Mouse (Mus musculus) embryonic facial prominence, embryonic 12.5 days (tissue): ENCODE measurements at regions not wholly inside any gene's neighbourhood (a gene's known extent, or its start where the extent isn't known, plus 50 kb on each side); places are given as distances from the start of the nearest gene placed in this dataset.
A peak's percentile ranks its signal among the peaks of the same experiment; 100 is the strongest.
"Not testable (repeated sequence)": the region's sequence is repeated elsewhere in the genome, so short reads cannot be mapped to it uniquely, and the experiment has no call there.

Experiments
- ATAC-seq: fragments of 200-750 bp; cut with Nextera tagmentation; 2 replicates; pipeline ENCODE4 v1.8.0; 2017; ENCODE audit not compliant: insufficient number of reproducible peaks, insufficient read depth, low FRiP score, low TSS enrichment
- H3K27ac ChIP-seq: fragments of 300-500 bp; sonication (generic); 2 replicates; pipeline ENCODE4 v1.5.1; 2016; ENCODE audit warnings: mild to moderate bottlenecking
- H3K27me3 ChIP-seq: fragments of 300-500 bp; sonication (generic); 2 replicates; pipeline ENCODE4 v1.6.1; 2016; ENCODE audit warnings: mild to moderate bottlenecking, moderate library complexity
- H3K36me3 ChIP-seq: fragments of 300-500 bp; sonication (generic); 2 replicates; pipeline ENCODE4 v1.6.1; 2016; ENCODE audit warnings: mild to moderate bottlenecking
- H3K4me1 ChIP-seq: fragments of 300-500 bp; sonication (generic); 2 replicates; pipeline ENCODE4 v1.6.1; 2016
- H3K4me2 ChIP-seq: fragments of 300-500 bp; sonication (generic); replicated peaks from 2 replicates; pipeline ENCODE4 v1.6.1; 2016; ENCODE audit warnings: mild to moderate bottlenecking, moderate library complexity
- H3K4me3 ChIP-seq: fragments of 300-500 bp; sonication (generic); 2 replicates; pipeline ENCODE4 v1.5.1; 2016; ENCODE audit warnings: mild to moderate bottlenecking
- H3K9ac ChIP-seq: fragments of 300-500 bp; sonication (generic); 2 replicates; pipeline ENCODE4 v1.6.1; 2016; ENCODE audit warnings: mild to moderate bottlenecking, moderate library complexity
- H3K9me3 ChIP-seq: fragments of 300-500 bp; sonication (generic); 2 replicates; pipeline ENCODE4 v1.6.1; 2016; ENCODE audit warnings: mild to moderate bottlenecking, moderate library complexity
- WGBS: fragments of 180-500 bp; shearing (Covaris S2); methylation state at CpG from one replicate; pipeline ENCODE4 v1.1.7; 2016; 5-methylcytosine and 5-hydroxymethylcytosine counted together

GRCm38 (mm10) chrX:77410812-77411211, 100.0 kb upstream of the Tbl1x start:
- Histone ChIP-seq H3K4me1 (no peaks in the 10 kb centered on the region), H3K4me3 (no peak overlapping the region), H3K9me3 (no peaks in the 10 kb centered on the region), H3K27ac (no peak overlapping the region), H3K4me2 (no peak overlapping the region), H3K9ac (no peak overlapping the region), H3K27me3 (no peaks in the 10 kb centered on the region), H3K36me3 (no peaks in the 10 kb centered on the region)
- no peak for ATAC-seq

- Histone ChIP-seq H3K4me2 (no peak overlapping the region), H3K36me3 (no peaks in the 10 kb centered on the region), H3K4me1 (no peaks in the 10 kb centered on the region), H3K4me3 (no peak overlapping the region), H3K27me3 (no peaks in the 10 kb centered on the region), H3K9me3 (no peaks in the 10 kb centered on the region), H3K9ac (no peak overlapping the region), H3K27ac (no peak overlapping the region)
- ATAC-seq = no peak
Measured at GRCm38 (mm10) chrX:77414156-77414555, 96.7 kb upstream of the Tbl1x start.

DNA sequence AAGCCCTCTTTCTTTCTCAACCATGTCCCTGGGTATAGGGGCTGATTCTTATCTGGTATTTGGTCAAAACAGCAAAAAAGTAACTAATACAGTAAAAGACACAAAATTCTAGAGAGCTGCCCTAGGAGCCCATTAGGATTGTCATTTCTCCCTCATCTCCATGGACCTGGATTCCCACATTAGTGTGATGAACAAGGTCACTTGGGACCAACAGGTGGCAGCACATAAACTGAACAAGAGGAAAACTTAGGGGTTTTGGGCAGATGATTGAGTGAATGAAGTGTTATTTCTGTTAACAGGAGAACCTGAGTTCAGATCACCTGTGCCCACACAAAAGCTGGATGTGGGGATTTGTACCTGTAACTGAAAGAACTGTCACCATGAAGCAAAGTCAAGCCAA, 93.0 kb upstream of the Tbl1x start:
- no peak overlapping the region for H3K4me3 ChIP-seq
- no peaks in the 10 kb centered on the region for H3K4me1 ChIP-seq
- H3K27me3 ChIP-seq = no peaks in the 10 kb centered on the region
- ATAC-seq = no peak
- no peak overlapping the region for H3K9ac ChIP-seq
- no peaks in the 10 kb centered on the region for H3K9me3 ChIP-seq
- H3K36me3 ChIP-seq = no peaks in the 10 kb centered on the region
- no peak overlapping the region for H3K4me2 ChIP-seq
- no peak overlapping the region for H3K27ac ChIP-seq

DNA sequence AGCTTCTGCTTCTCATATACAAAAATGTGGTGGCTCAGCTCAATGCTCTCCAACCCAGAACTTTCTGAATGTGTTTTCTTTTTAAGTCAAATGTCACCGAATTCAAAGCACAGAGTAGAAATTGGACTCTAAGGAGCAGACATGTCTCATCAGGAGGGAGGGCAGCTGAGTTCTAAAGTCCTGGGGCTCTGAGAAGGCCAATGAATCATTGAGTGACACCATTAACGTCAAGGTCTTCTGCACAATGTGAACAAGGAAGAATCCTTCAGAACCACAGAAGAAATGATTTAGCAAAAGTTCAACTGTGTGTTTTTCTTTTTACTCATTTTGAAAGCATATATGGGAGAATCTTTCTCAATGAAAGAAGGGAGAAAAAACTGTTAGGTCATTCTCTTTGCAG, 88.6 kb upstream of the Tbl1x start:
- 80% methylated on average over 2 of the region's 2 CpGs for WGBS
- no peak overlapping the region for H3K27ac ChIP-seq
- H3K4me3 ChIP-seq = no peak overlapping the region
- H3K4me2 ChIP-seq = no peak overlapping the region
- no peaks in the 10 kb centered on the region for H3K9me3 ChIP-seq
- no peaks in the 10 kb centered on the region for H3K36me3 ChIP-seq
- no peak for ATAC-seq
- no peak overlapping the region for H3K9ac ChIP-seq
- H3K4me1 ChIP-seq = no peaks in the 10 kb centered on the region
- H3K27me3 ChIP-seq = no peaks in the 10 kb centered on the region

DNA sequence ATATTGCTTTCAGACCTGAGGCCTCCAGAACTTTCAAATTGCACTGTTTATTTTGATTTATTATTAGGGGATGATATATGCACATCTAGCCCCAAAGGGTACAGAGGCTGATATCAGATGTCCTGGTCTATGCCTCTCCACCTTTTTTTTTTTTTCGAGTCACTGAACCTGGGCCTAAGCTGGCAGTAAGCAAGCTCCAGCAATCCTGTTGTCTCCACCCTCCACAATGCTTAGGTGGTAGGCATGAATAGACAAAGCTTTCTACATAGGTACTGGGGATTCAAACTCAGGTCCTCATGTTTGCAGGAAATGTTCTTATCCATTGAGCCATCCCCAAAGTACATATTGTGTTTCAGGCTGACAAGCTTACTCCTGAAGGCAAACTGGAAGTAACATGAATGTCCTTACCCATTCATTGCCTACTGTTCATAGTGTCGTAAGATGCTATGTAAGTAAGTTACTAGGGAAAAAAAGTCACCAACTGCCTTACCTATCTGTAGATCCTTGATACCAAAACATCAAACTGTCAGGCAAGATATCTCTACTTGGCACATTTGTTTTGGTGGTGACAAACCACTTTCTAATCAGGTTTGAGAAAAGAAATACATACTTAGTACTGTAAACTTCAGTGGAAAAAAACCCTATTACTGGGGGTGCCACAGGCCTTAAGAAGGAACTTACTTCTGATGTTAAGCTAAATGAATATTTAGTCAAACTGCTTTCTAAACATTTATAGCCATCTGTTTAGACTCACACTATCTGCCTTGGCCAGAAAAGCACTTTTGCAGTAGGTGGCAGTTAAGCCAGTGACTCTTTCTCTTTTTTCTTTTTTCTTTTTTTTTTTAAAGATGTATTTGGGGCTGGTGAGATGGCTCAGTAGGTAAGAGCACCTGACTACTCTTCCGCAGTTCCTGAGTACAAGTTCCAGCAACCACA, 85.8 kb upstream of the Tbl1x start:
- 90% methylated on average over 3 of the region's 3 CpGs for WGBS
- no peaks in the 10 kb centered on the region for H3K27me3 ChIP-seq
- no peak overlapping the region for H3K9ac ChIP-seq
- no peak overlapping the region for H3K4me3 ChIP-seq
- no peak overlapping the region for H3K27ac ChIP-seq
- no peak for ATAC-seq
- no peak overlapping the region for H3K4me2 ChIP-seq
- no peaks in the 10 kb centered on the region for H3K36me3 ChIP-seq
- H3K9me3 ChIP-seq = no peaks in the 10 kb centered on the region
- H3K4me1 ChIP-seq = no peaks in the 10 kb centered on the region

- WGBS = 69% methylated on average over 3 of the region's 3 CpGs
- H3K27ac ChIP-seq = not testable (repeated sequence)
Measured at GRCm38 (mm10) chrX:77425728-77426102, 85.1 kb upstream of the Tbl1x start.

DNA sequence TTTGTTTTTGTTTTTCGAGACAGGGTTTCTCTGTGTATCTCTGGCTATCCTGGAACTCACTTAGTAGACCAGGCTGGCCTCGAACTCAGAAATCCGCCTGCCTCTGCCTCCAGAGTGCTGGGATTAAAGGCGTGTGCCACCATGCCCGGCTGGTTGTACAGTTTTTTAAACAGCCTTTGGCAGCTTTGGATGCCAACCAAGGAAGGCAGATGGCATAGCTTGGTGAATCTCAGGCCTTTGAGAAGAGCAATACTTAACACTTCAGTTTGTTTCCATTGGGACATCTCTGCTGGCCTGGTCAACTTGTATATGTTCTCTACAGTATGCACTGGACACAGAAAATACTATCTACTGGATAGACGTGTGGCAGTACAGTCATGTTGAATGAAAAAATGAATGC, 84.0 kb upstream of the Tbl1x start:
- 88% methylated on average over 6 of the region's 6 CpGs for WGBS
- not testable (repeated sequence) for H3K9ac ChIP-seq, H3K36me3 ChIP-seq, H3K4me2 ChIP-seq, H3K27me3 ChIP-seq, H3K27ac ChIP-seq, H3K9me3 ChIP-seq, H3K4me3 ChIP-seq, ATAC-seq, H3K4me1 ChIP-seq

More at GRCm38 (mm10) chrX:77425728-77426102, 85.1 kb upstream of the Tbl1x start:
- H3K27me3 ChIP-seq, ATAC-seq, H3K9ac ChIP-seq, H3K4me2 ChIP-seq, H3K4me1 ChIP-seq, H3K9me3 ChIP-seq, H3K4me3 ChIP-seq, H3K36me3 ChIP-seq: not testable (repeated sequence)

DNA sequence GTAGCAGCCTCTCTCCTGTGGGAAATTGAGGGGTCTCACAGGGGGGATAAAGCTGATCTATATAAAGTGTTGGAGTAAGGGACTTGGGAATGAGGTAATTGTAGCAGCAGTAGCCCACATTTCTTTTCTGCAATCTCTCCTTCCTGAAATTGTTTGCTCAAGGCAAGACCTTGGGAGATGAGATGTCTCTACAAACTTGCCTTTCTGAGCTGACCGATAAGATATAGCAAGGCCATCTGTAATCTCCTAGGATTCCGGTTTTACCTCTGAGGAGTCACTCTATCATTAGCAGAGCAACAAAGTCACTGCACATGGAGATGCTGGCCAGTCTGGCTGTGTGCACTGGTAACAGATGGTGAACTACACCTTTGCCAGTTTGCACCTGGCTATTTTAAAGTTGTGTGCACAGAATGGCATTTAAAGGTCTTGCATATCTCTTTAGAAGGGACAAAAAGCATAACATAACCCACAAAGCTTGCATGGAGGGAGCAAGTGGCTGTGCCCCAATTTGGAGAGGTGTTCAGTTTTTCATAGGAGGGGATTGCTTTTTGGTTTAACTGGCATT, 78.7 kb upstream of the Tbl1x start:
- Histone ChIP-seq H3K27me3 (no peaks in the 10 kb centered on the region), H3K27ac (peak overlapping the region; percentile 30; the same call in 1 of the 2 replicates), H3K36me3 (no peaks in the 10 kb centered on the region), H3K4me1 (no peaks in the 10 kb centered on the region), H3K9me3 (no peaks in the 10 kb centered on the region), H3K4me2 (no peak overlapping the region), H3K9ac (no peak overlapping the region), H3K4me3 (no peak overlapping the region)
- WGBS = 76% methylated on average over 2 of the region's 2 CpGs
- no peak for ATAC-seq

GRCm38 (mm10) chrX:77432846-77433810, 77.7 kb upstream of the Tbl1x start:
- ATAC-seq = peak; percentile 97
- Histone ChIP-seq H3K4me1 (no peaks in the 10 kb centered on the region), H3K36me3 (no peaks in the 10 kb centered on the region), H3K4me3 (0 out of 2 replicates have a peak overlapping the region, but pooled peaks have one; percentile 9), H3K9ac (no peak overlapping the region), H3K27me3 (no peaks in the 10 kb centered on the region), H3K27ac (0 out of 2 replicates have a peak overlapping the region, but pooled peaks have one; percentile 36), H3K9me3 (no peaks in the 10 kb centered on the region), H3K4me2 (peak overlapping the region; percentile 32)
- 22% methylated on average over 24 of the region's 29 CpGs for WGBS

- Histone ChIP-seq H3K4me2 (peak overlapping the region; percentile 32), H3K4me3 (0 out of 2 replicates have a peak overlapping the region, but pooled peaks have one; percentile 9), H3K9ac (no peak overlapping the region), H3K27me3 (no peaks in the 10 kb centered on the region), H3K9me3 (no peaks in the 10 kb centered on the region), H3K27ac (0 out of 2 replicates have a peak overlapping the region, but pooled peaks have one; percentile 36), H3K4me1 (no peaks in the 10 kb centered on the region), H3K36me3 (no peaks in the 10 kb centered on the region)
- peak; percentile 38 for ATAC-seq
- 20% methylated on average over 3 of the region's 3 CpGs for WGBS
Measured at GRCm38 (mm10) chrX:77433811-77434192, 77.0 kb upstream of the Tbl1x start.

DNA sequence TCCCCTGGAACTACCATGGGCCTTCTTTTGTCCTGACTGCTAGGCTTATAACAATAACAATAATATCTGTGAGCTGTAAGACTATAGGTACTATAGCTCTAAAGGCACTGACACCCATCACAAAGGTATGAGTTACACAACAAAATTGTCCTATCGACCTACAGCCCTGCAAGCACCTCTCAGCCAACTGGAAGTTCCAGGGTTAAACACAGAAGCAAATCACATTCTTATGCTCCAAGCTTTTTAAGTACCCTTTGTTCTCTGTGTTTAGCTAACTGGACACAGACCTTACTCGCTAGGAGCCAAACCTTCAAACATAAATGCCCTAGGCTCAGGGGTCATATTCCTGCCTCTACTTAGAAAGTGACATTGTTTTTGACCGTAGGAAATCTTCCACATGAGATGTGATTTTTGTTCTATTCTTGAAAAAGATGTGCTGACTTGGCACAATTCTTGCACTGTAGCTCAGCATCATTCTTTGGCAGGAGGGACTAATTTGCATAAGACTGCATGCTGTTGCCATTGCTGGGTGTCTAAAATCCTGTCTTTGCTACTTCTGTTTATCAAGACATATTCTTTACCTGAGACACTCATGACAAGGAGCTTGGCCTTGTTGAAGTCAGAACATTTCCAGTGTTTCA, 66.8 kb upstream of the Tbl1x start:
- Histone ChIP-seq H3K27me3 (no peaks in the 10 kb centered on the region), H3K4me2 (no peak overlapping the region), H3K9ac (no peak overlapping the region), H3K36me3 (no peaks in the 10 kb centered on the region), H3K27ac (no peak overlapping the region), H3K4me1 (no peaks in the 10 kb centered on the region), H3K4me3 (no peak overlapping the region), H3K9me3 (no peaks in the 10 kb centered on the region)
- WGBS = 23% methylated on average over 3 of the region's 3 CpGs
- no peak for ATAC-seq
